Mouse (Mus musculus): Measurements from ENCODE around the gene Ppm1l.

DNA sequence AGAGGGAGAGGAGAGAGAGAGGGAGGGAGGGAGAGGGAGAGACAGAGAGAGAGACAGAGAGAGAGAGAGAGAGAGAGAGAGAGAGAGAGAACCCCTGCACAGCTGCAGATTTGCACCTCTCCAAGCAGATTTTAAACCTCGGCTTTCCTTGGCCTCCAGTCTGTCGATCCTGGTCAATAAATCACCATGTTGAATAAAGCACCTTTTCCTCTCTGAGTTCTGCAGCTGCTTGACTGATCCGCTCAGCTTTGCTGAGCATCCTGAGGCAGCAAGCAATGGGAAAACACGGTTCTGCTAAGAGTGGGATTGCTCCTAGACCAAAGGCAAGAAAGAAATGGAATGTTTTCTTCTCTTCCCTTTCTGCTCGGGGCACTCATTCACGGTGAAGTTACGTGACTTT, 195.7 kb downstream of the Ppm1l start:
- TF ChIP-seq MEF2A (IDR thresholded peaks at IDR 0.05; ENCODE audit: extremely low read depth, insufficient replicate concordance, low read depth, low read length, poor library complexity, severe bottlenecking), result no peak
- no peak for TF ChIP-seq NRF1 (IDR thresholded peaks at IDR 0.05; ENCODE audit: insufficient read depth, low read depth, low read length, poor library complexity, severe bottlenecking)
- no peak for TF ChIP-seq POLR2A (IDR thresholded peaks at IDR 0.05; ENCODE audit: control insufficient read depth in 1 of 2, insufficient read depth in 1 of 2, low read depth in 1 of 2, low read length in 2 of 2, poor library complexity in 1 of 2)
- TF ChIP-seq CHD1 (IDR thresholded peaks at IDR 0.05; ENCODE audit: low read depth, low read length), result no peak
- no peak for TF ChIP-seq E2F4 (IDR thresholded peaks at IDR 0.05; ENCODE audit: borderline replicate concordance, low read depth, low read length)
- TF ChIP-seq CTCF (IDR thresholded peaks at IDR 0.05 in 2 of 3, conservative IDR thresholded peaks at IDR 0.05 in 1 of 3; ENCODE audit: control insufficient read depth in 1 of 3, insufficient read depth in 1 of 3, low read depth in 2 of 3, low read length in 3 of 3, poor library complexity in 1 of 3, severe bottlenecking in 1 of 3), result no peak
